Mouse (Mus musculus): ENCODE data around the gene Agap1.

Gene Agap1

DNA sequence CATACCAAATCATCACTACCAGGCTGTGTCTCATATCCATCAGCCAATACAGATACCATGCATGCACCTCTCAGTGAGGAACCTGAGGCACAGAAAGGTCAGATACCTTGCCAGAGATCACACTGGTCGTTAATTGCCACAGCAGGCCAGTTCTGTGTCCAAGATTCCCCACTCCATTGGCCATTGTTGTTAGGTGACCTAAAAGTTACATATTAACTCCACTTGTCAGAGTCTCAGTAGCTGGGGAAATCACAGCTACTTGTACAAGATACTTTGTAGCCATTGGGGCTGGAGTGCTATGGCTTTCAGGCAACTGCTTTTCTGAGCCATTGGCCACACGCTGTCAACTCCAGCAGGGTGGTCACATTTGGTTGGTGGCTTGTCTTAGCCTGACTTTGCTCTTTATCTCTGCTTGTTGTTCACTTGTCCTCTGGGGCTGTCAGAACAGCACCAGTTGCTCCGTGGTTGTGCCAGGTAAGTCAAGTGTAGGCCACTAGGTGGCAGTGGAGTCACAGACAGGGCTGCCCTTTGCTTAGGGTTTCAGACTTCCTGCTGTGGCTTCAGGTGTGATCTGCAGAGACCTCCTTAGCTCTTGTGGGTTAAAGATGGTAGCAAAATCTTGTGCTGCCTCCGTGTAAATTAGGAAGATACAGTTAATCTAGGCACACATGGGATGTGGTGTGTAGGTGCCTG lies 191.9 kb downstream of the Agap1 start:
- in situ Hi-C loops (cut with MboI; ENCODE audit: unreplicated experiment in 2 of 2), result loop anchor here in 1 of 2 experiments (25.0 kb wide), 1 partner anchor 941 kb away; no protein-coding TSS in a partner anchor

DNA sequence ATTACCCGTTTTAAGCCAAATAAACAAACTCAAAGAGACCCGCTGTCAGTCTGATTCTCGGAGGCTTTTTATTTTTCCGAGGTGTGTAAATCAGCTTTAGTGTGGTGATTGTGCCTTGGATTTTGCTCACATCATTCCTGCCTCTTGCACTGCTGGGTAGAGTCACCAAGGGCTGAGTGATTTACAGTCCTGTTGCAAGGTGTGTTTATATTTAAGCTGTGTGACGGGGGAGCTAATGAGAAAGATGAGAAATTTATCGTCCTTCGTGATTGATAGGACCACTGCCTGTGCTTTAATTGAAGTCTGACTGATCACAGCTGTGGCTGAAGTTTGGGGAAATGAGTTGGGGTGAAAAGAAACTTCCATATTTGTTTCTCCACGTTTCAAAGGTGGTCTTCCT lies 192.9 kb downstream of the Agap1 start:
- in situ Hi-C loops (cut with MboI; ENCODE audit: unreplicated experiment in 2 of 2), result loop anchor here in 1 of 2 experiments (25.0 kb wide), 1 partner anchor 940 kb away; no protein-coding TSS in a partner anchor

DNA sequence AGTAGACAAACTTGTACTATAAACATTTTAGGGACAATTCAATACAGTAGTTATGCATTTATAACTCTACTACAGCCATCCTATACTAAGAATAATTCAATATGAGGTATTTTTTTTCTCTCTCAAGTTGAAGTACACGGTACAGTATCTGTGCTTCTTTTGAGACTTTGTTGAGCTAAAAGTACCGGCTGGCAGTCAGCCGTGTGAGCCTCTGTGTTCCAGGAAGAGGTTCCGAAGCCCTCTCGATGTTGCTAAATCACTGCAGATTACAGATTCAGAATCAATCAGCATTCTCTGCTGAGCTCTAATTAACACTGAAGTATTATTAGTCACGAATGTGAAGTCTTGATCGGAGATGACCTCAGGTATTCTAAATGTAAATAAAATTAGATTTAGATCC lies 196.0 kb downstream of the Agap1 start:
- in situ Hi-C loops (cut with MboI; ENCODE audit: unreplicated experiment in 2 of 2), result no loop called here

DNA sequence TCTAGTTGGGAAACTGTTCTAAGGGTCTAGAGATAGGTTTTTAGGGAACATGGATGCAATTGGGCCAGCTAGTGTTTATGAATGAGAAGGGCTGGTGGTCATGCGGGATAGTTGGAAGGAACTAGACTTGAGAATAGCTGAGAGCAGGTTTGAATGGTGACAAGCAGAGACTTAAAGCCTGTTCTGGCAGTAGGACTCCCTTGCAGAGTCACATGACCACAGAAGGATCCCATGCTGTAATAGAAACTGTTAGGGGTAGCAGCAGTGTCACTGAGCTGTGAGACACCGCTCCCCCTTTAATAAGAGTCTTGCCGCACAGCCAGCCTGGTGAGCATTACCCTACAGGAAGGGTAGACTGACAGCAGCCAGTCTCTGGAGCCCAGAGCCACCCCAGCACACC lies 201.6 kb downstream of the Agap1 start:
- in situ Hi-C loops (cut with MboI; ENCODE audit: unreplicated experiment in 2 of 2), result no loop called here

DNA sequence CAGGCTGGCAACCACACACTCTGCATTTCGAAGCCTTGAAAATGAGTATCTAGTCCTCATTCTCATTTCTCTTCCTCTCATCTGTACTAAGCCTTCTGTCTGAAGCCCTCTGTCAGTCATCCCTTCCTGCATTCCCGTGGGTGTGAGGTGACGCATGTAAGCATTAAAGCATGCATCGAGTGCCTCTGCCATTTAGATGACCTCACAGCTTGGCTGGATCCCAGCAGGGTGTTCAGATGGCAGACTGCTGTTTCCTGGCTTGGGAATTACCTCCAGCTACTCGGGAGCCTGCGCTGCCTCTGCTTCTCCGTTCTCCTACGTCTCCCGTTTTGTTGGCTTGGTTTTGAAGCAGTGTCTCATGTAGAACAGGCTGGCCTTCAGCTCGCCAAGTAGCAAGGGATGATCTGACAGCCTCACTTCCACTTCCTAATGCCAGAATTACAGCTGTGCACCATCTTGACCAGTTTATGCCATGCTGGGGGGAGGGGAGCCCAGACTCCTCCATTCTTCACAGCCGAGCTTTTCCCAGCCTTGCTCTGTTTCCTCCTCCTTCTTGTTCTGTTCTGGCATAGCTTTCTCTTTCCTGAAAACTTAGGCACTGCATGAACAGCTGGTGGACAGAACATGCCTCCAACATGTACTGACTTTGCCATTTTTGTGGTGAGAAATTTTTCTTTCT lies 202.2 kb downstream of the Agap1 start:
- in situ Hi-C loops (cut with MboI; ENCODE audit: unreplicated experiment in 2 of 2), result no loop called here

DNA sequence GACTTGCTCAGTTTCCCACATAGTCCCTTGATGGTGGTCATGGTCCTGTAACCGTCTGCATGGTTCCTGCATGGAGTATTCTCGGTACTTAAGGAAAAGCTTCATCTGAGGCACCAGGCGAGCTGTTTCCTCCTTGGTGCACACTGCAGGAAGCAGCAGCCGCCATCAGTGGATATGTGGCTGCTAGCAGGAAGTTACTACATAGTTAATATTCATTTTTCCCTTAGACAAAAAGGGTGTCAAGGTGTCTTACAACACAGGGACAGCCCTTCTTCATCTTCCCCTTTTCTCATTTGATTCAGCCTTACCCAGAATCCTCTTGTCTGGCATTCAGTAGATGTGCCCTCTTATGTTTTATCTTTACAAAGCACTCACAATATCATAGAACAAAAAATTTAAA lies 206.2 kb downstream of the Agap1 start:
- in situ Hi-C loops (cut with MboI; ENCODE audit: unreplicated experiment in 2 of 2), result no loop called here

DNA sequence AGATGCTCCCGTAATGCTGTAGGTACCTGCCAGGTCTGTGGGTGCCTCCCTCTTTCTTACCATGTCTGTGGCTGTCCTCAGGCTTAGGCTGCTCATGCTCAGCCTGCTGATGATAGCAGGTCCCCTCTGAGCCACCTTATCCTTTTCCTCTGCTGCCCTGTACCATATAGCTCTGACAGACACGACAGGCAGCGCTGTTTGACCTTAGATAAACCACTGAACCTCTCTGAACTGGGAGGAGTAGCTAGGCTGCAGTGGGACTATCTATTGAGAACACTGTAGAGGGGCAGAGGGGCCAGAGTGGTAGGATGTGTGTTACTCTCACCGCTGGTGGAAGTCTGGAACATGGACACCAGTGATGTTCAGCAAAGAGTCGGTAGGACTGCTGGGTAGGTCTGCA lies 211.5 kb downstream of the Agap1 start:
- in situ Hi-C loops (cut with MboI; ENCODE audit: unreplicated experiment in 2 of 2), result no loop called here

DNA sequence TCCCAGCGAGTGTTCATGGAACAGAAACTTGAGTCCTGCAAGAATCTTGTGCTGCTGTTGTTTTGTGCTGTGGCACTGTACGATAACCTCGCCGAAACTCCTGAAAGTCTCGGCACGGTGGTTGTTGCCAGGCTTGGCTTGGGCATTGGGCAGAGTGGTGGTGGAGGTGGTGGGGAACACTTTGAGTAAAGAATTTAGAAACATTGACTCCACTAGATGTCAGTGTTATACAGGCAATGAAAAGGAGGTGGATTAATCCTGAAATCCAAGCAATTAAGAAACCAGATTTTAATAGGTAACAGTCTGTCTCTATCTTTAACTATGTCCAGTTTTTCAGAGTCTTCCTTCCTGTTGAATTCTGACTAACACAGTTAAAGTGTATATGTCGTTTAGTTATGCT lies 212.8 kb downstream of the Agap1 start:
- in situ Hi-C loops (cut with MboI; ENCODE audit: unreplicated experiment in 2 of 2), result no loop called here

DNA sequence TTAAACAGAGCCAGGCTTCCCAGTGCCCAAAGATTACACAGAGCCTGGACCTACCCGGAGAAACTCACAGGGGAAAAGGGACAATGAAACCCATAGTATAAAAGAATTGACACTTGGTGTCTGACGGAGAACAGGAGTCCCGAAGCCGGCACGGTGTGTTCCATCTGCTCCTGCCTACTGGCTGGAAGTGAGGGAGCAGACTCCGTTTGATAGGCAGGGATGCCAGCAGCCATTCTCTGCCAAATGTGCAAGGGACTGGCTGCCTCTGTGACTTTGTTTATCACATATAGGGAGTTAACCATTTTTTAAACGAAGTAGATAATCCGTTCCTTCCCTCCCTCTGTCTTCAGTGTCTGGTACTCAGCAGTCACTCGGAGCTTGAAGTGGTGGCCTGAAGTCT lies 214.0 kb downstream of the Agap1 start:
- in situ Hi-C loops (cut with MboI; ENCODE audit: unreplicated experiment in 2 of 2), result no loop called here

DNA sequence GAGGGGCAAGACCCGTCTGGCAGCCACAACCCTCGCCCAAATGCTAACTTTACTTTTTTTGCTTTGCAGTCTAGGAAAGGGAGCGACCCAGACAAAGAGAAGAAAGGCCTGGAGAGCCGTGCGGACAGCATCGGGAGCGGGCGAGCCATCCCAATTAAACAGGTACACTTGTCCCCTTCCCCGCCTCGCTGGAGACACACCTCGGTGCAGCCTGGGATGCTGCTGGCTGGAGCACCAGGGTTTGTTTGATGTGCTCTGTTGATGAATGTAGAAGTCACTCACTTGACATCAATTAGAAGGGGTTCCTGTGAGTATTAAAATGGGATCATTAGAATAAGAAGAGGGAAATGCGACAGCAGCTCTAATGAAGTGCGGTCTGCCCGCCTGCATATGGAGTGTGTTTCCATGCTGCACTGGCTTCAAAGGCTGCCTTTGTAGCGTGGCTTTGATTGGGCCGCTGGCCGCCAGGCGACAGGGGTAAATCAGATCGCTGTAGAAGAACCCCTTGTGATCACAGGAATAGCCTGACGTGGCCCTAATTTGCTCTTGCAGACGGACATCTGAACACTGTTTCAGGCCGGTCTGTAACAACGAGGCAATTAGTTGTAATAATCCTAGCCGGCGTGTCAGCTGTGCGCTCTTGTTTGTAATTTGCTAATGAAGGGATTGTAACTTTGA lies 216.6 kb downstream of the Agap1 start:
- in situ Hi-C loops (cut with MboI; ENCODE audit: unreplicated experiment in 2 of 2), result no loop called here

DNA sequence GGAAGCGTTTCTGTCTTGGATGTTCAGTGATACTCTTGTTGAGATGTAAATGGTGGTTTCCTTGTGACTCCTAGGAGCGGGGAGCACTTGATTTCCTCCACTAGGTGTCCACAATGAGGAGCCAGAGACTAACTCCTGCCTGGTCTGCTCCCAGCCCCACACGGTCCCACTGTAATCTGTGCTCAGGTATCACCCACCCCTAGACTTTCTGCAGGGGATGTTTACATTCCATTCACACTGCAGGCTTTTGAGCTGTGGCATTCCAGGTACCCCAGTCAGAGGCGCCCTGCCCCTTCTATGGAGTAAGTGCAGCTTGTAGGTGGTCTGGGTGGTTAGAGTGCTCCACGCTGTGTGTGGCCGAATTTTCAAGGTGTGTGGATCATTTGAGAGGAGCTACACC lies 218.5 kb downstream of the Agap1 start:
- in situ Hi-C loops (cut with MboI; ENCODE audit: unreplicated experiment in 2 of 2), result no loop called here

DNA sequence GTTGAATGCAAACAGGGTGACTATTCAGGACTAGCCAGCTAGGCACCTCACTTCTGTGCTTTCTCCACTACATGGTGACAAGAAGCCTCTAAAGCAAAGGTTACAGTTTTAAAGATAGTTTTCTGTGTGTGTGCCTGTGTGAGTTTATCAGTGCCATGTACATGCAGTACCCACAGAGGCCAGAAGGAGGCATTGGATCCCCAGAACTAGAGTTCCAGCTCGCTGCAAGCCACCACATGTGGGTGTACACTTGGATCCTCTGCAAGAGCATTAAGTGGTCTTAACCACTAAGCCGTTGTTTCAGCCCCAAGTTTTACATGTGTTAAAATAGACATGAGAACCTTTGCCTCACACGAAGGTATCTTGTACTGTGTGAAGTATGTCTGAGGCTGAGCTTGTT lies 219.1 kb downstream of the Agap1 start:
- in situ Hi-C loops (cut with MboI; ENCODE audit: unreplicated experiment in 2 of 2), result no loop called here

DNA sequence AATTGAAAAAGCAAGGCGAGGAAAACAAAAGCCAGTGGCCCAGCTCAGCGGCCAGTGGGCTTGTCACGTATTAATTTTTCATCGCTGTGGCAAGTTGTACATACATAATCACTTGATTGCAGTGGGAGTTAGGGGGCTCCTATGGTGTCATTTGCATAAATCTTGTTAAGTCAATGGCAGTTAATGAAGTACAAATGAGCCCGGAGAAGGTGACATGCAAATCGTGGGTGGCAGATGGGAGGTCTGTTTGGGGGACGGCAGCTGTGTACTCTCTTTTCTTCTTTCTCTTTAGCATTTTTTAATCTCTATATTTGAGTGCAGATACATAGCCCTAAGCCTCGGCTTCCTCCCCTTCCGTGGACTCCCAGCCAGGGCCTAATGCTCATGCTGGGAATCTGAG lies 220.1 kb downstream of the Agap1 start:
- in situ Hi-C loops (cut with MboI; ENCODE audit: unreplicated experiment in 2 of 2), result no loop called here

DNA sequence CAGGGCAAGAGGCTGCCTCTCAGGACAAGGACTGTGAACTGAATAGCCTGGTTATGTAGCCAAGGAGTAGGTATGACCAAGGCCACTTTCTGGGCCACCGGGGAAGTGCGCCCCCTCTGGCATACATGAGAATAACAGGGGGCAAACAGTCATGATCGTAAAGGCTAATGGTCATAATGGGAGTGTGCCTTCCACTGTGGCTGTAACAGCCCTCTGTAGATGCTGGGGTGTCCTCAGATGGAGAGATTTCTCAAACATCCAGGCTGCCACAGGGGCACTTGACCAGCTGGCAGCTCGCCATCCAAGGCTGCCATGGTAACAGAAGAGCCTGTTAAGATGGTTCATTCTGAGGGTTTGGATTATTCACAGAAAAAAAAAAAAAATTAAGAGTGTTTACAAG lies 221.8 kb downstream of the Agap1 start:
- in situ Hi-C loops (cut with MboI; ENCODE audit: unreplicated experiment in 2 of 2), result no loop called here

DNA sequence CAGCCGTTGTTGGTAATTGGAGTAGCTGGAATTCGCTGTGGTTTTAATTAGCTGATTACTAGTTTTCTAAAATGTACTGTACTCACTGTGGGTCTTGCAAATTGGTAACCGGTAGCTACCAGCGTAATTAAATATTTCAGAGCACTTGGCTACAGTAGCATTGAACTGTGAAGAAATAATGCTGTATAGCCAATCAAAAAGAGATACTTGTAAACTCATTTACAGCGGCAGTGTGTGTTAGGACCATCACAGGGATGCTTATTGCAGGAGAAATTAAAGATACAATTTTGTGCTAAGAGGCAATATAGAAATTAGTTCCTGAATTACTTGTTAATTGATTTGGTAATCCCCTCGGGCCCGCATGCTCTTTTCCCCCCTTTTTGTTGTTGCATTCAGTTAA lies 226.1 kb downstream of the Agap1 start:
- in situ Hi-C loops (cut with MboI; ENCODE audit: unreplicated experiment in 2 of 2), result no loop called here

DNA sequence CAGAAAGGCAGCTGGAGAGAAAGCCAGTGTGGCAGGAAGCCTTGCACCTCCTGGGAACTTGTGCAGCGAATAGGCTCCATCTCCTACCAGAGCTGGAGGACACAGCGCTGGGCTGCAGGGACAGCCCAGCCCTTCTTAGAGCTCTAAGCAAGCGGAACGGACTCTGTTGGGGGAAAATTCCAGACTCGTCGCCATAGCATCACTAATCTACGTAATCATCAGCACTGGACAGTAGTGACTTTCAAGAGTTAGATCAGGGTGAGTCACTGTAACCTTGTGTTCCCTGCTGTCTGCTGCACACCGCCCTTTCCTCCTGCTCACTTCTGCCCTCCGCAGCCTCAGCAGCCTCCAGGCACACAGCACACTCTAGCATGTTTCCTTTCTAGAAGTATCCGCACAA lies 234.3 kb downstream of the Agap1 start:
- in situ Hi-C loops (cut with MboI; ENCODE audit: unreplicated experiment in 2 of 2), result no loop called here

DNA sequence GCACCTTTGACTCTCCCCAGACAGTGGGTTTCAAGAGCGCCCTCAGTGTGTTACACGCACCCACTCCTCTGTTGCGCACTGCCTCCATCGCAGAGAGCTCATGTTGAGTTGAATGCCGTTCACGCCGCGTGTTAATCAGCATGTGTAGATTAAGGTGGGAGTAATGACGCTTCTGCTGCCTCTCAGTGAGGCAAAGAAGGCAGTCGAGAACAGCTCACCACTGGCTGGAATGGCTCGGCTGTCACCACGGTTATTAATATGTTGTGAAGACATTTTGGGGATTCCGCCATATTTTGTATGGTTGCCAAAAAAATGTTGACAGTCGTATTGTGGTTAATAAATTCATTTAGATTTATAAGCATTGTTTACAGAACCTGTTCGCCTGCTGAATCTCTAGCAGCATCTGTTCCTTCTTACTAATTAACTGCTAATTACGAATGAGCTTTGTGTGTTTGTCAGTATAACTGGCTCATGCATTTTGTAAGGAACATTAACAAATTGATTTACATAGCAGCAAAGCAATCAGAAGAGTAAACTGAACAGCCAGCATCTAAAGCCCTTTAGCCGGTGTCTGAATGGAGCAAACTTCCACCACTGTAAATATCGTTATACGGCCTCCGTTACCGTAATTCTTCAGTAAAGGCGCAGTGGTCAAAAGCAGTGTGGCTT lies 235.1 kb downstream of the Agap1 start:
- in situ Hi-C loops (cut with MboI; ENCODE audit: unreplicated experiment in 2 of 2), result no loop called here

DNA sequence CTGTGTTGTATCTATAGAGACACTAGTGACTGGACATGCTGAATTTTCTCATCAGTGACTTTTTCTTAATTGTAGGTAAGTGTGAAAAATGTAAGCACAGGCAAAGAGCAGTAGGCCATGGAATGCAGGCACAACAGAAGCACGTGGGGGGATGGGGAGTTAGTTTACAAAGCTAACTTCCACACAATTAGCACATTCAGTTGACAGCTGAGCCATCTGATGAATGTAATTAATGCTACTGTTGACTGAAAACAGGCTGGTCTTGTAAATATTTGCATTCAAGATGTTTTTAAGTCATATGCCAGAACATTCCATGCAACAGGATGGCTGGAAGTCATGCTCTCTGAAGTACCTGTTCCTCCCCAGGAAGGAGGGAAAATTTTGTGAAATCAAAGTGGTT lies 236.5 kb downstream of the Agap1 start:
- in situ Hi-C loops (cut with MboI; ENCODE audit: unreplicated experiment in 2 of 2), result no loop called here

DNA sequence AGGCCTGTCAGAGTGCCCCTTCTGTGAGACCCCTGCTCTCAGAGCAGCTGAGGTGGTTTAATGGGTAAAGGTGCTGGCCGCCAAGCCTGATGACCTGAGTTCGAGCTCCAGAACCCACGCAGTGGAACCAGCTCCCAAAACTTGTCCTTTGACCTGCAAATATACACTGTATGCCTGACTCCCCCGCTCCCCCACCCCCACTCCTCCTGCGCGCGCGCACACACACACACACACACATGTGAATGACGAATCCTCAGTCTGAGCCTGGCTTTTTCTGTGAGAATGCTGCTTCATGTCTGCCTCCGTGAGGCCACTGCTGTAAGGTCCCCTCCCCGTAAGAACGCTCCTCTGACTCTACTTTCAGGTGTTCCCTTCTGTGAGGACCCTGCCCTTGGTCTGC lies 237.8 kb downstream of the Agap1 start:
- in situ Hi-C loops (cut with MboI; ENCODE audit: unreplicated experiment in 2 of 2), result no loop called here

DNA sequence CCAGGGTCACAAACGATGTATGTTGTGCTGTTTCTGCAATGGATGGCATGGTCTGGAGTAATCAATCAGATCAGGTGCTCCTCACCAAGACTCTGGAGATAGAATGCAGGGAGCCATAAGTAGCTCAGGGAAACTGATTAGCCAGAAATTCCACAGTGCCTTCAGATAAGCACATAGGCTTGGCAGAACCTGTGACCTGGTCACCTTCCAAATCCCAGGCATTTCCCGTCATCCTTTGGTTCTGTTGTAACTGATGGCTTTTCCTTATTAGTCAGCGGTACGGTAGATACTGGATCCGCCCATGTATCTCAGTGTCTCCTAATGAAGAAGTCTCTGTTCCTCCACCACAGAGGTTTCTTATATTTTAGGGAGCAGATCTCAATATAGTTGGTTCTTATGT lies 240.3 kb downstream of the Agap1 start:
- in situ Hi-C loops (cut with MboI; ENCODE audit: unreplicated experiment in 2 of 2), result no loop called here

DNA sequence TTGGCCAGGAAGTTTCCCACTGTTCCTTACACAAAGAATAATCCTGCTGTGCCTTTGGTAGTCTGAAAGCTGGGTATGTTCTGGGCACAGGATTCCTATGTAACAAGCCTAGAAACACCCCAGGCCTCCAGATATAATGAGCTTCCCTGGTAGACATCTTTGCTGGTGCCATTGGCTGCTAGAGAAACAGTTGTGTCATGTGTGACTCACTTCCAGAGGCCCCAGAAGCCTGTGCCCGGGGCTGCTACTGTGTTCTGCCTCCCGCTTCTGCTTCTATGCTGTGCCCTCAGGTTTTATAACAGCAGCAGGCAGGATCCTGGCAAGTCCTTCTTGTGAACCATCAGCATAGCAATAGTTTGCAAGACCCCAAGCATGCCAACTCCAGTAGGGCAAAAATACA lies 242.6 kb downstream of the Agap1 start:
- in situ Hi-C loops (cut with MboI; ENCODE audit: unreplicated experiment in 2 of 2), result no loop called here

Data from v-Abl transformed pro-B cells (cell line).